Mouse (Mus musculus): ENCODE data around the gene Slc35e4.

GRCm38 (mm10) chr11:3961761-3962160 lies 47.3 kb upstream of the Slc35e4 start:
- TF ChIP-seq POLR2A (IDR thresholded peaks at IDR 0.05; ENCODE audit: extremely low read depth, insufficient read depth, low read length) (no peak), CTCF (IDR thresholded peaks at IDR 0.05; ENCODE audit: extremely low read depth, insufficient read depth, low read length) (no peak)

All from cortical plate, adult 2 months (tissue).